Mouse (Mus musculus): Measurements from ENCODE around the gene Thap8. TPM values are rescaled to one million over a fixed set of nuclear protein-coding genes. Genes with fewer than 3 reads are reported as not detected.

Gene Thap8
- polyA plus RNA-seq, 1 experiment = 0.26 TPM

GRCm38 (mm10) chr7:30306083-30306779 lies 26.3 kb downstream of the Thap8 start:
- TF ChIP-seq GATA1 (IDR thresholded peaks at IDR 0.05; ENCODE audit: low read length) = no peak

GRCm38 (mm10) chr7:30308076-30309005 lies 28.4 kb downstream of the Thap8 start, which contains the start of gene Alkbh6:
TSS of gene Alkbh6 (plus strand) at chr7:30308717.
- TF ChIP-seq GATA1 (IDR thresholded peaks at IDR 0.05; ENCODE audit: low read length) = no peak

GRCm38 (mm10) chr7:30309395-30310129 lies 29.7 kb downstream of the Thap8 start:
- no peak for TF ChIP-seq GATA1 (IDR thresholded peaks at IDR 0.05; ENCODE audit: low read length)

GRCm38 (mm10) chr7:30310136-30310535 lies 30.2 kb downstream of the Thap8 start:
- no peak for TF ChIP-seq GATA1 (IDR thresholded peaks at IDR 0.05; ENCODE audit: low read length)

- no peak for TF ChIP-seq GATA1 (IDR thresholded peaks at IDR 0.05; ENCODE audit: low read length)
Measured at GRCm38 (mm10) chr7:30313666-30314320, 33.9 kb downstream of the Thap8 start.

- TF ChIP-seq GATA1 (IDR thresholded peaks at IDR 0.05; ENCODE audit: low read length) = no peak
Measured at GRCm38 (mm10) chr7:30314721-30315155, 34.8 kb downstream of the Thap8 start, which contains the start of gene Syne4. TSS of gene Syne4 (plus strand) at chr7:30314807.

- TF ChIP-seq GATA1 (IDR thresholded peaks at IDR 0.05; ENCODE audit: low read length) = no peak
Measured at GRCm38 (mm10) chr7:30315559-30316529, 36.0 kb downstream of the Thap8 start.

GRCm38 (mm10) chr7:30318142-30318541 lies 38.2 kb downstream of the Thap8 start:
- TF ChIP-seq GATA1 (IDR thresholded peaks at IDR 0.05; ENCODE audit: low read length) = no peak

GRCm38 (mm10) chr7:30320946-30321345 lies 41.1 kb downstream of the Thap8 start:
- TF ChIP-seq GATA1 (IDR thresholded peaks at IDR 0.05; ENCODE audit: low read length) = no peak

GRCm38 (mm10) chr7:30321539-30322284 lies 41.8 kb downstream of the Thap8 start, which contains the start of gene E130208F15Rik:
TSS of gene E130208F15Rik (plus strand) at chr7:30321740.
- no peak for TF ChIP-seq GATA1 (IDR thresholded peaks at IDR 0.05; ENCODE audit: low read length)

- no peak for TF ChIP-seq GATA1 (IDR thresholded peaks at IDR 0.05; ENCODE audit: low read length)
Measured at GRCm38 (mm10) chr7:30322285-30322667, 42.4 kb downstream of the Thap8 start.

- no peak for TF ChIP-seq GATA1 (IDR thresholded peaks at IDR 0.05; ENCODE audit: low read length)
Measured at GRCm38 (mm10) chr7:30322865-30323264, 43.0 kb downstream of the Thap8 start.

- no peak for TF ChIP-seq GATA1 (IDR thresholded peaks at IDR 0.05; ENCODE audit: low read length)
Measured at GRCm38 (mm10) chr7:30323795-30324194, 43.9 kb downstream of the Thap8 start, which contains the start of gene Sdhaf1. TSS of gene Sdhaf1 (minus strand) at chr7:30323895.

All from G1E-ER4 (cell line).